Mouse (Mus musculus) inflammation-experienced regulatory T-cells (primary cell): Measurements from ENCODE around the gene Ciapin1. TPM values are rescaled to one million over a fixed set of nuclear protein-coding genes. Genes with fewer than 3 reads are reported as not detected.

Experiments used
- polyA plus RNA-seq, 2 experiments: library from polyadenylated mRNA; unstranded; fragments of 100-300 nt; shearing (Covaris generic); gene quantifications; one replicate each; pipeline ENCODE4 v1.2.1; 2017

Ciapin1 gene
- 10 to 100 TPM; 90.5 to 98.2 TPM for polyA plus RNA-seq

GRCm38 (mm10) chr8:94837662-94838574 is at the start of gene Ciapin1, which contains the start of gene Coq9:
Gene Ciapin1, minus strand, starts transcription at chr8:94838358.
Gene Coq9, plus strand, starts transcription at chr8:94838321.

GRCm38 (mm10) chr8:94876197-94876730 is 38.1 kb upstream of the Ciapin1 start, which contains the start of gene Dok4:
Gene Dok4, minus strand, starts transcription at chr8:94876330.

GRCm38 (mm10) chr8:94857346-94858173 is 19.4 kb upstream of the Ciapin1 start, which contains the start of gene Polr2c:
Gene Polr2c, plus strand, starts transcription at chr8:94857450.

GRCm38 (mm10) chr8:94810153-94810552 is 28.0 kb downstream of the Ciapin1 start, which contains the start of gene Ccl17:
Gene Ccl17, plus strand, starts transcription at chr8:94810453.

GRCm38 (mm10) chr8:94771941-94772670 is 66.1 kb downstream of the Ciapin1 start, which contains the start of gene Cx3cl1:
Gene Cx3cl1, plus strand, starts transcription at chr8:94772009.

Other genes starting within 250 kb of the Ciapin1 start
- gene Rspry1, start 236.4 kb downstream of the Ciapin1 start, polyA plus RNA-seq: 10 to 100 TPM; 55.0 to 83.0 TPM
- 10 to 100 TPM; 76.4 to 80.7 TPM for gene Fam192a, start 236.4 kb downstream of the Ciapin1 start, polyA plus RNA-seq
- 100 to 1,000 TPM; 174 to 176 TPM for gene Arl2bp, start 171.8 kb downstream of the Ciapin1 start, polyA plus RNA-seq
- gene Pllp, start 142.1 kb downstream of the Ciapin1 start, polyA plus RNA-seq: under 1 TPM in 1 of 2 experiments, not detected in 1; 0.92 TPM
- gene Ccl22, start 92.8 kb downstream of the Ciapin1 start, polyA plus RNA-seq: under 1 TPM in 1 of 2 experiments, not detected in 1; 0.13 TPM
- under 1 TPM in 1 of 2 experiments, not detected in 1; 0.10 TPM for gene Cx3cl1, start 66.3 kb downstream of the Ciapin1 start, polyA plus RNA-seq
- gene Ccl17, start 27.9 kb downstream of the Ciapin1 start, polyA plus RNA-seq: under 1 TPM in 1 of 2 experiments, not detected in 1; 0.59 TPM
- gene Coq9, start within 50 bp of the Ciapin1 start, polyA plus RNA-seq: 10 to 100 TPM; 60.5 to 66.0 TPM
- gene Polr2c, start 19.1 kb upstream of the Ciapin1 start, polyA plus RNA-seq: 100 to 1,000 TPM in 1 of 2 experiments, 10 to 100 TPM in 1; 93.8 to 107 TPM
- 1 to 10 TPM in 1 of 2 experiments, under 1 TPM in 1; 0.11 to 4.4 TPM for gene Dok4, start 38.0 kb upstream of the Ciapin1 start, polyA plus RNA-seq
- gene Ccdc102a, start 79.7 kb upstream of the Ciapin1 start, polyA plus RNA-seq: 1 to 10 TPM in 1 of 2 experiments, under 1 TPM in 1; 0.13 to 1.8 TPM
- gene Adgrg5, start 85.3 kb upstream of the Ciapin1 start, polyA plus RNA-seq: under 1 TPM; 0.82 to 0.93 TPM
- gene Adgrg1, start 136.4 kb upstream of the Ciapin1 start, polyA plus RNA-seq: 1 to 10 TPM; 2.4 to 2.5 TPM
- gene Adgrg3, start 179.3 kb upstream of the Ciapin1 start, polyA plus RNA-seq: 1 to 10 TPM in 1 of 2 experiments, not detected in 1; 1.1 TPM
- gene Drc7, start 216.7 kb upstream of the Ciapin1 start, polyA plus RNA-seq: 1 to 10 TPM in 1 of 2 experiments, under 1 TPM in 1; 0.16 to 1.6 TPM
- gene Katnb1, start 242.8 kb upstream of the Ciapin1 start, polyA plus RNA-seq: 10 to 100 TPM; 19.5 to 20.9 TPM